Mouse (Mus musculus): ENCODE data around the gene Bcl2l11.

- TF ChIP-seq POLR2A (IDR thresholded peaks at IDR 0.05; ENCODE audit: borderline replicate concordance, control insufficient read depth, low read depth, low read length) = no peak
- TF ChIP-seq CTCF (IDR thresholded peaks at IDR 0.05; ENCODE audit: control insufficient read depth, insufficient read depth, low read length) = no peak
These were observed 2.7 kb downstream of the Bcl2l11 start for GRCm38 (mm10) chr2:128128532-128128931.

Data from bone marrow, adult 2 months (tissue).